Mouse (Mus musculus) intestine, embryonic 14.5 days (tissue): ENCODE data around the gene Ccz1. TPM values are rescaled to one million over a fixed set of nuclear protein-coding genes. Genes with fewer than 3 reads are reported as not detected.

ENCODE experiments used
- ATAC-seq: fragments of 200-750 bp; cut with Nextera tagmentation; replicated peaks from 2 replicates; pipeline ENCODE4 v1.8.0; 2017; ENCODE audit warnings: low read depth, moderate number of reproducible peaks, moderate TSS enrichment, moderate library complexity; ENCODE audit not compliant: low FRiP score, low TSS enrichment
- DNase-seq: peaks from one replicate; pipeline ENCODE4 v3.0.0-alpha.2; 2018; ENCODE audit warnings: low spot score
- H3K27ac ChIP-seq: fragments of 300-500 bp; sonication (generic); 2 replicates; pipeline ENCODE4 v1.5.1; 2014; ENCODE audit warnings: low read depth, mild to moderate bottlenecking, control low read depth
- H3K27me3 ChIP-seq: fragments of 300-500 bp; sonication (generic); replicated peaks from 2 replicates; pipeline ENCODE4 v1.6.1; 2014; ENCODE audit warnings: low read length, control low read depth; ENCODE audit not compliant: control insufficient read depth, insufficient read depth
- H3K36me3 ChIP-seq: fragments of 300-500 bp; sonication (generic); 2 replicates; pipeline ENCODE4 v1.6.1; 2014; ENCODE audit warnings: low read length, control low read depth; ENCODE audit not compliant: control insufficient read depth, insufficient read depth
- H3K4me1 ChIP-seq: fragments of 300-500 bp; sonication (generic); replicated peaks from 2 replicates; pipeline ENCODE4 v1.6.1; 2014; ENCODE audit warnings: low read length, control low read depth, mixed read lengths; ENCODE audit not compliant: control insufficient read depth, insufficient read depth
- H3K4me2 ChIP-seq: fragments of 300-500 bp; sonication (generic); 2 replicates; pipeline ENCODE4 v1.6.1; 2014; ENCODE audit warnings: low read length
- H3K4me3 ChIP-seq: fragments of 300-500 bp; sonication (generic); 2 replicates; pipeline ENCODE4 v1.5.1; 2014; ENCODE audit warnings: low read depth, low read length, control low read depth, mixed read lengths
- H3K9ac ChIP-seq: fragments of 300-500 bp; sonication (generic); 2 replicates; pipeline ENCODE4 v1.6.1; 2014; ENCODE audit warnings: mild to moderate bottlenecking, low read length
- H3K9me3 ChIP-seq: fragments of 300-500 bp; sonication (generic); 2 replicates; pipeline ENCODE4 v1.6.1; 2016; ENCODE audit warnings: low read length, control low read depth; ENCODE audit not compliant: control insufficient read depth
- WGBS: fragments of 180-500 bp; shearing (Covaris S2); extraction: QIAGEN DNeasy Blood & Tissue Kit; methylation state at CpG from one replicate; pipeline ENCODE4 v1.1.7; 2014; 5-methylcytosine and 5-hydroxymethylcytosine counted together
- polyA plus RNA-seq: library from polyadenylated mRNA; unstranded; fragments of >200 nt; fragmentation: Nextera tagmentation; extraction: Ambion mirVana; gene quantifications from 2 replicates; pipeline ENCODE4 v1.2.1, GENCODE M21; 2014

Ccz1 gene
- 73.6 and 82.8 TPM in 2 replicates for polyA plus RNA-seq

GRCm38 (mm10) chr5:144014551-144015311 is at the start of gene Ccz1:
Gene Ccz1 (minus strand): TSS chr5:144014877.
- H3K27me3 ChIP-seq: no peaks in the 10 kb centered on the region
- H3K9me3 ChIP-seq: no peaks in the 10 kb centered on the region
- H3K4me3 ChIP-seq: peak within 1 kb of the TSS; percentile 94
- peaks cover 30% of the 10 kb centered on the region for H3K36me3 ChIP-seq
- peak within 1 kb of the TSS; percentile 59 for H3K4me2 ChIP-seq
- DNase-seq: peak; percentile 87
- peak; percentile 98 for ATAC-seq
- H3K9ac ChIP-seq: peak within 1 kb of the TSS; percentile 83
- 3% methylated on average over 47 of the region's 47 CpGs for WGBS
- peak within 1 kb of the TSS; percentile 73 for H3K27ac ChIP-seq
- H3K4me1 ChIP-seq: no peaks in the 10 kb centered on the region

GRCm38 (mm10) chr5:144064093-144064492 is 49.4 kb upstream of the Ccz1 start:
- Histone ChIP-seq H3K4me1 (no peaks in the 10 kb centered on the region), H3K27me3 (no peaks in the 10 kb centered on the region), H3K36me3 (no peaks in the 10 kb centered on the region), H3K4me3 (no peak overlapping the region), H3K27ac (no peak overlapping the region), H3K9ac (no peak overlapping the region), H3K9me3 (no peaks in the 10 kb centered on the region), H3K4me2 (no peak overlapping the region)
- ATAC-seq (no peak), DNase-seq (no peak)
- 77% methylated on average over 5 of the region's 5 CpGs for WGBS

GRCm38 (mm10) chr5:144054340-144054739 is 39.7 kb upstream of the Ccz1 start:
- Histone ChIP-seq H3K9me3 (no peaks in the 10 kb centered on the region), H3K4me2 (no peak overlapping the region), H3K9ac (no peak overlapping the region), H3K4me3 (no peak overlapping the region), H3K27me3 (no peaks in the 10 kb centered on the region), H3K4me1 (no peaks in the 10 kb centered on the region), H3K36me3 (no peaks in the 10 kb centered on the region), H3K27ac (no peak overlapping the region)
- DNase-seq (no peak), ATAC-seq (no peak)
- WGBS: 88% methylated on average over 6 of the region's 6 CpGs

- Histone ChIP-seq H3K9me3 (no peaks in the 10 kb centered on the region), H3K4me1 (no peaks in the 10 kb centered on the region), H3K4me3 (no peak overlapping the region), H3K27ac (no peak overlapping the region), H3K27me3 (no peaks in the 10 kb centered on the region), H3K36me3 (no peaks in the 10 kb centered on the region), H3K9ac (no peak overlapping the region), H3K4me2 (no peak overlapping the region)
- DNase-seq: no peak
- ATAC-seq: no peak
- 38% methylated on average over 3 of the region's 3 CpGs for WGBS
Observed at GRCm38 (mm10) chr5:144053450-144053849, 38.8 kb upstream of the Ccz1 start.

- no peak overlapping the region for H3K4me2 ChIP-seq
- no peak overlapping the region for H3K27ac ChIP-seq
- no peaks in the 10 kb centered on the region for H3K36me3 ChIP-seq
- H3K9me3 ChIP-seq: no peaks in the 10 kb centered on the region
- DNase-seq (no peak), ATAC-seq (no peak)
- H3K27me3 ChIP-seq: no peaks in the 10 kb centered on the region
- H3K4me3 ChIP-seq: no peak overlapping the region
- no peak overlapping the region for H3K9ac ChIP-seq
- H3K4me1 ChIP-seq: no peaks in the 10 kb centered on the region
Observed at GRCm38 (mm10) chr5:144051268-144051667, 36.6 kb upstream of the Ccz1 start.

GRCm38 (mm10) chr5:144049881-144050280 is 35.2 kb upstream of the Ccz1 start:
- H3K4me3 ChIP-seq: no peak overlapping the region
- ATAC-seq (no peak), DNase-seq (no peak)
- no peaks in the 10 kb centered on the region for H3K4me1 ChIP-seq
- 73% methylated on average over 3 of the region's 3 CpGs for WGBS
- no peaks in the 10 kb centered on the region for H3K9me3 ChIP-seq
- H3K4me2 ChIP-seq: no peak overlapping the region
- H3K27me3 ChIP-seq: no peaks in the 10 kb centered on the region
- no peaks in the 10 kb centered on the region for H3K36me3 ChIP-seq
- no peak overlapping the region for H3K27ac ChIP-seq
- no peak overlapping the region for H3K9ac ChIP-seq

- H3K27ac ChIP-seq: no peak overlapping the region
Observed at GRCm38 (mm10) chr5:144047324-144047723, 32.6 kb upstream of the Ccz1 start.

GRCm38 (mm10) chr5:144043166-144043565 is 28.5 kb upstream of the Ccz1 start:
- 82% methylated on average over 11 of the region's 11 CpGs for WGBS
- Histone ChIP-seq H3K4me3 (no peak overlapping the region), H3K9ac (no peak overlapping the region), H3K27ac (no peak overlapping the region), H3K4me1 (no peaks in the 10 kb centered on the region), H3K36me3 (no peaks in the 10 kb centered on the region), H3K4me2 (no peak overlapping the region), H3K9me3 (no peaks in the 10 kb centered on the region), H3K27me3 (no peaks in the 10 kb centered on the region)
- no peak for DNase-seq
- no peak for ATAC-seq

More at GRCm38 (mm10) chr5:144047324-144047723, 32.6 kb upstream of the Ccz1 start:
- no peaks in the 10 kb centered on the region for H3K27me3 ChIP-seq
- 64% methylated on average over 13 of the region's 13 CpGs for WGBS
- no peaks in the 10 kb centered on the region for H3K4me1 ChIP-seq
- H3K9me3 ChIP-seq: no peaks in the 10 kb centered on the region
- H3K9ac ChIP-seq: no peak overlapping the region
- H3K4me3 ChIP-seq: no peak overlapping the region
- no peak overlapping the region for H3K4me2 ChIP-seq
- ATAC-seq (no peak), DNase-seq (no peak)
- H3K36me3 ChIP-seq: no peaks in the 10 kb centered on the region
